Mouse (Mus musculus) kidney, postnatal 10 days (tissue): ENCODE results near the gene Kcnn1.
"Not testable (repeated sequence)": the region's sequence is repeated elsewhere in the genome, so short reads cannot be mapped to it uniquely, and the experiment has no call there.

Experiments
- DNase-seq: peaks from one replicate; pipeline ENCODE4 v3.0.0; 2021; ENCODE audit warnings: mixed read lengths

Kcnn1 gene

DNA sequence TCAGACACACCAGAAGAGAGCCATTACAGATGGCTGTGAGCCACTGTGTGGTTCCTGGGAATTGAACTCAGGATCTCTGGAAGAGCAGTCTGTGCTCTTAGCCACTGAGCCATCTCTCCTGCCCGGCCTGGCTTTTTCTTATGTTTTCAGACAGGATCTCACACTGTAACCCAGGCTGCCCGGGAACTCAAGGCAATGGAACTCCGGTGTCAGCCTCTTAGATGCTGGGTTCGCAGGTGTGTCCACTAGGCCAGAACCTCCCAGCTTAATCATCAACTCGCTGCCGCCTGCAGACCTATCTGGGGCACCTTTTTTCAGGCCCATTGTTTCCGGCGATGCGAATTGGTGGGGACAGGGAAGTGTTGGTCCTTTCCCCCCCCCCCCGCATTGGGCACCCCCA, 22.5 kb downstream of the Kcnn1 start:
- peak; percentile 70 for DNase-seq

DNA sequence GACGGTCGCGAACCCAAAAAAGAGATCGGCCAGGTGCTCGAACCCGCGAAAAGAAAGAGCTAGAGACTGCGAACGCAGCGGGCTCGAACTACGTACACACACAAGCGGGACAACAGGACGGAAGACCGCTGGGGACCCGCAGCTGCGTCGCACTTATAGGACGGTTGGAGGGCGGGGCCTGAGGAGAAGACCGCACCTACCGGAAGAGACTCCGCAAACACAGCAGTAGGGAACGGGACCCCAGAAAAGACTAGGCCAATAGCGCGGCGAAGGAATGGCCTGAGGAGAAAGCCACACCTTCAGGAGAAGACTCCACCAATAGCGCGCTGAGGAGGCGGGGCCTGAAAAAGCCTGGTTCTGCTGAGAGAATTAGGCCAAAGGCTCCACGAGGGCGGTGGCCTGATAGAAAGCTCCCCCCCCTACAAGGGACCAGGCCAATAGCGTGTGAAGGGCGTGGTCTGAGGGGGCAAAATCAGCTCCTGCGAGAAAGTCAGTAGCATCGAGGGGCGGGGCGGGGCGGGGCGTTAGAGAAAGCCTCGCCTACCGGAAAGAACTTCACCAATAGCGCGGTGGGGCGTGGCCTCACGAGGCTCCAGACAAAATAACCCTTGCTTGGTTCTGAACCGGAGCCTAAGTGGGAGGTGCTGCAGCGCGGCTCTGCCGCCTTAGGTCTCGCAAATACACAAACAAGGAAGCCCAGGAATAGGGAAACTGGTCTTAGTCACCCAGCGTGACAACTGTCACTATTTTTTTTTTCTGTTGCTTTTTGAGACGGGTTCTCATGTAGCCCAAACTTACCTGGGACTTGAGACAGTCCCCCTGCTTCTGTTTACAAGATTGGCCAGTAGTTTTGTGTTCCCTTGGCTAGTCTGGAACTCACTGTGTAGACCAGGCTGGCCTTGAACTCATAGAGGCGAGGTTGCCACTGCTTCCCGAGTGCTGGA, 23.4 kb downstream of the Kcnn1 start, which contains the start of gene Arrdc2:
TSS of gene Arrdc2 (minus strand) at position 313 of the 944 bp plus-strand sequence.
- DNase-seq = peak; percentile 100

DNA sequence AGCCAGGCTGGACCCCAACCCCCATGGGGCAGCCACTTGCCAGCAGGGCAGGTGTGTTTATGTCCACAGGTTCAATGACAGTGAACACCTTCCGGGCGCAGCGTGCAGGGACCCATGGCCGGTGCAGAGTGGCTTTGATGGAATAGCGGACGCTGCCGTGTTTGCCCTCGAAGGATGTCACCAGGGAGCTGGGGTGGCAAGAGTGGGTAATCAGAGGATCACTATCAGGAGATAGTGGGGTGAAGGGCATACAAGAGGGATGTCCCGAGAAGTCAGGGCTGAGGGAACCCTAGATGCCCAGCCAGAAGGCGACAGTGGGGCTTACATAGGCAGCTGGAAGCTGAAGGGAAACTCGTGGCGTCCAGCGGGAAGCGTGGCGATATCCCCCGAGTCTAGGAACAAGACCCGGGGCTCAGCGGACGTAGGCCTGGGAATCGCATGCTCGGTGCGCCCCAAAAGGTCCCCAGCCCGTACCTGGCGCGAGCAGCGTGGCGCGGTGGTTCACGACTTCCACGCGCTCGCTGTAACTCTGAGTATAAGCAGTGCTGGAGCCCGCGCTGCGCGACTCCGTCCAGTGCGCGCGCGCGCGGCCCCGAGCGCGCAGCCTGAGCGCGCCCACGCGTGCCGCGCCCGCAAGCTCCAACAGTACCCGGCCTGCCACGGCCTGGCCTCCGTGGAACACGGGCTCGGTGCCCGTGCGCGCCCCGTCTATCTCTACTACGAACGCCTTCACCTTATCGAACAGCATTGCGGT, 24.2 kb downstream of the Kcnn1 start:
- no peak for DNase-seq

DNA sequence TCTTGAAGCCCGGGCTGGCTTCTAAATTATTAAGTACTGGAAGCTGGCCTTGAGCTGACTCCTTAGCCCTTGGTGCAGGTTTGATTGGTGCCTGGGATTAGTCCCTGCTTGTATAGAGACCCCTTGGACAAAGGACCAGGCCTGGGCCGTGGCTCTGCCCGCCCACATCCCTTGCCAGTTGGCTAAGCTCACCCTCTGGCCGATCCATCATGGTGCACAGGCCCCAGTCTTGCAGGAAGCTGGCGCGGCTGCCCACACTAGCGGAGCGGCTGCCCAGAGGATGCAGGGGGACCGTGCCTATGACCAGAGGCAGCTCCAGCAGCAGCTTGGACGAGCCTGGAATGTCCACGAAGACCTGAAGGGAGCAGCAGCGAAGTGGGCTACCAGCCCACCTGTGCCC, 26.4 kb downstream of the Kcnn1 start:
- no peak for DNase-seq

DNA sequence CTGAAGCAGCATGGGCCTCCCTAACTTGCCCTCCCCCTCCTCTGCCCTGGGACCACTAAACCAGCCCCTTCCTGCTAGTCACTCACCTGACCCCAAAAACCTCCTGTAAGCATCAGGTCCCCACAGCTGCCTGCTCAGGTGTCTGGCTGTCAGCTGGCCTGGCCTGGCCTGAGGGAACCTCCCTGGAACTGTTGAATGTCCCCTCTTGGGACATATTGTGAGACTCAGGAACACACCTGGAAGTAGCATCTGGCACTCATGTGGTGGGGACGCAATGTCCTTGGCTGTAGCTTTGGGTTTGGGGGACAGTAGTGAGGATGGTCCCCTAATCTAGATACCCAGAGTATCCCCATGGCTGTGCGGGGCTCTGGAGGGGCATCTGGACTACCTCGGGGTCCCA, 29.0 kb downstream of the Kcnn1 start:
- DNase-seq = no peak

DNA sequence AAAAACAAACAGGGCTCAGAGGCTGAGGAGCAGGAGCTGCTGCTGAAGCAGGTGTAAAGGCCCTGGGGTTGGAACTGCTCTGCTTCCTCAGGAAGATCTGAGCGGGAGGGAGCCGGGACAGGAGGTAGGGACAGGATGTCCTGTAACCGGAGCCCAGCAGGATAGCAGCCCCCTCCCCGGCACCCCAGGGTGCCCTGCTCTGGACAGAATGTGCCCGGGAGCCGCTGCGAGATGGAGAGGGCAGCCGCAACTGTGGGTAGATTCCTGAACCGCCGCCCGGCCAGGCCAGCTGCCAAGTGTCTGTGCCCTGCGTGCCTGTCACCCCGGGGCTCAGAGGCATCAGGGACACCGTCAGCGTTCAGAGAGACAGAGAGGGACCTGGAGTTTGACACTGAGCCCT, 29.5 kb downstream of the Kcnn1 start:
- peak; percentile 59 for DNase-seq

DNA sequence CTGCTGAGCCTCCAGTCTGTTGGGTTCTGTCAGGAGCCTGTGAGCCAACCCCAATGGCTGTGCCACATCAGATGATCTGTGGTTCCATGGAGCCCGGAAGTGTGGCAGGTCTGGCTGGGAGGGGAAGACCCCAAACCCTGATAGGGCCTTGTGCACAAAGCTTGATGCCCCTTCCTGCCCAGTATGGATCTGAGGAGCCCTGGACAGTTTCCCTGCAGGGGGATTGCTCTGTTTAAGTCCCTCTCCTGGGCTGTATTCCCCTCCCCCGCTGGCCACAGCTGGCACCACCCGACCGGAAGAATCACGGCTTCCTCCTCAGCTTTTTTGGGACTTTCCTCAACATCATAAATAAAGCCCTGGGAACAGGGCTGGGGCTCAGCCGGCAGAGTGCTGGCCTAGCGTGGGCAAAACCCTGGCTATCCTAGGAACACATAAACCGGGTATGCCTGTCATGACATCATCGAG, 30.0 kb downstream of the Kcnn1 start:
- peak; percentile 74 for DNase-seq

DNA sequence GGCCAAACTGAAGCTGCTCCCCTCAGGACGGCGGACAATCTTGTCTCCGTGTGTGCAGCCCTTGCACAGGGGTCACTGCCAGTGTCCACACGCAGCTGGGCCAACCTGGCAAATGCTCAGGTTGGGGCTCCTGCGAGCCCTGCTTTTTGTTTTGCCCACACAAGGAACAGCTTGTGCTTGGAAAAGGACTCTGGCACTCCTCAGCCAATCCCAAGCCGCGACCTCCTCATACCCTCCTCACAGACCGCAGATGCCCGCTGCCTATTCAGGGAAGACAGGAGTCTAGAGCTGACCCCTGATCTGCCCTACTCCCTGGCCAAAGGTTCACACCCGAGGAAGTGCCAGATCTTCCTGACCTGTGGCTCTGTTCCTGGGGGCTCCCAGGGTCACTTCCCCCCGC, 30.7 kb downstream of the Kcnn1 start:
- DNase-seq = no peak

DNA sequence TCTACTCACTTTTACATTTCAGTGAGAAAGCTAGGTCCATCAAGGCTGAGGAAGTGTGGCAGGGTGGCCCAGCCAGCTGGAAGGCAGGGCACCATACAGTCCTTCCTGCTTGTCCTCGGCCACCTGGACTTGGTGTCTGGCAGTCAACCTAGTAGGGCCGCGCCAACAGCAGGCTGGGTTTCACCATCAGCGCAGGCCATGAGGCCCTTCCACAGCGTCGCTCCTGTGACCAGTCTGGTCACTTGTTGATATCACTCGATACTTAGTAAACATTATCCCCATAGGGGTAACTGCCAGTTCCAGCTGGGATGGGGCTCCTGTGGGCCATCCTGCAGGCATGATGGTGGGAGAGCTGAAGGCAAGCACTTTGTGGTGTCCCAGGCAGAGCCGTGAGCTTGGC, 31.5 kb downstream of the Kcnn1 start:
- no peak for DNase-seq

DNA sequence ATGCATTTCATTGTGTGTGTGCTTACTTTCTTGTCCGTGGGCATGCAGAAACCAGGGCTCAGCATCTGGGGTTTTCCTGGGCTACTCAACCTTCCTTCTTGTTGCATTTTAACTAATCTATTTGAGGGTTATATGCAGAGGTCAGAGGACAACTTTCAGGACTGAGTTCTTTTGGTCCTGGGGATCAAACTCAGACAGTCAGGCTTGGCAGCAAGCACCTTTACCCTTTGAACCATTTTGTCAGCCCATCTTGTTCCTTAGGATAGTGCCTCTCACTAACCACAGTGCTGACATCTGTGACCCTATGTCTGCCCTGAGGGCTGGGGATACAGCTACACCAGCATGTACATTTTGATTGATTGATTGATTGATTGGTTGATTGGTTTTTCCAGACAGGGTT, 35.3 kb downstream of the Kcnn1 start:
- DNase-seq = no peak

DNA sequence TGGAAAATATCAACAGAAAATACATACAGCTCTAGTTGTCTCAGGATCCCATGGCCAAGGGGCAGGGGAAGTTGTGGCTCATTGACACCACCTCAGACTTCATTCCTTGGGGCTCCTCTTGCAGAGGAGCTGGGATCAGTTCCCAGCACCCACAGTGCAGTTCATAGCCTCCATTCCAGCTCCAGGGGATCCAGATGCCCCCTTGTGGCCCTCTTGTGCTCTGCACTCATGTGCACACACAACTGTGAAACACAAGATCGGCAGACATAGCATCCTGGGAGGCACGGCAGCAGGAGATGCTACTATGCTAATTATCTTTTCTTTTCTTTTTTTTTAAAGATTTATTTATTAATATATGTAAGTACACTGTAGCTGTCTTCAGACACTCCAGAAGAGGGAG, 36.0 kb downstream of the Kcnn1 start:
- no peak for DNase-seq

DNA sequence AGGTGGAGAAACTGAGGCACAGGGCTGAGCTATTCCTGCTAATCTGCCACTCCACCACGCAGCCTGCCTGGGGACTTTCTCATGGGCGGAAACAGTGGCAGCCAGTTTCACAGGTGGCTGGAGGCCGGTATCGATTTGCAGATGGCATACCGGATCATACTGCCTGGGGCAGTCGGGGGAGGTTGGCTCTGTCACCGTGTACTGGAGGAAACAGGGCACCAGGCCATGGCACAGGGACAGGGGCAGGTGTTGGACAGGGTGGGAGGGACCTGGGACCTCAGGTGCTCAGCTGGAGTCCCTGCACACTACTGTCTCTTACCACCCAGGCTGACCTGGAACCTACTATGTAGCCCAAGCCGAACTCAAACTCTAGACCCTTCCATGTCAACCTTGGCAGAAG, 37.2 kb downstream of the Kcnn1 start:
- DNase-seq = no peak

DNA sequence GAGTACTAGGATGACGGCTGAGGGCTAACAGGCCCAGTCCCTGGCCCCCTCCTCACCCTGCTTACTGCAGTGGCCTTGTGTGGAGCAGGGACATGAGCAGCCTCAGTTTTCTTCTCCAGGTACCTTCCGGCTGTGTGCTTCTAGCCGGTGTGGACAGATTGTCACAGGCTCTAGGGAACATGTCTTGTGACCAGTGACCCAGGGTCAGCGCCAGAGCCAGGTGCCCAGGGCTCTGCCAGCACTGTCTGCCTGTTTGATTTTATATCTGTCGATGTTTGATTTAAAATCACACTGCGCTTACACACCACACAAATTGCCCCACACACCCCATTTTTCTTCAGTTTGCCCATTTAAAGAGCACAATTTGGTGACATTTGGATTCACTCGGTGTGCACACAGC, 39.3 kb downstream of the Kcnn1 start:
- DNase-seq = no peak

DNA sequence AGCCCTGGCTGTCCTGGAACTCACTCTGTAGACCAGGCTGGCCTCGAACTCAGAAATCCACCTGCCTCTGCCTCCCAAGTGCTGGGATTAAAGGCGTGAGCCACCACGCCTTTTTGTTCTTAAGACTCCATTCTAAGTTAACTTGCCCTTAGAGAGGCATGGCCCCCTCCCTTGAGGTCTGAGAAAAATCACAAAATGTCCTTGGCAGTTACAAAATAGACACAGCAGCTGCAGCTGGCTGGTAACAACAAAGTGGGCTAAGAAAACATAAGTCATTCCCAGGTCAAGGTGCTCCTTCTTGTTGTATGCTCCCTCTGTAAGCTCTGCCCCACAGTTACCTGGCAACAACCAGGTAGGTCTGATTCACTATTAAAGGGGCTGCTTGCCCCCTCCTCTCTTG, 40.5 kb downstream of the Kcnn1 start:
- DNase-seq = not testable (repeated sequence)

DNA sequence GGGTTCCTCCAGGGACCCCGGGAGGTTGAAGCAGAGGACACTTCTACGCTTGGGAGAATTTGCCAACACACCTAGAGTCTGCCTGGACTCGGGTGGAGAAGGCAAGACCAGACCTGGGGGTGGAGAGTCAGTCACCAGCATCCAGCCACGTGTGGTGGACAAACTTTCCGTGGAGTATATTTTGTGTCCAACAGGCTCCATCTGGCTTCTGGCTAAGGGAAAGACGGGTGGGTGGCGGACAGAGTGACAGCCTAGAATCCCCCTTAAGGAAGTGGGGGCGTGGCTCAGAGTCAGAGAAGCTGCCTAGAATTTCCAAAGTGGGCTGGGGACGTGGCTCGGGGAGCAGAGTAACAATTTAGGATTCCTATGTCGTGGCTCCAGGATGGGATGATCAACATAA, 41.1 kb downstream of the Kcnn1 start:
- peak; percentile 35 for DNase-seq

DNA sequence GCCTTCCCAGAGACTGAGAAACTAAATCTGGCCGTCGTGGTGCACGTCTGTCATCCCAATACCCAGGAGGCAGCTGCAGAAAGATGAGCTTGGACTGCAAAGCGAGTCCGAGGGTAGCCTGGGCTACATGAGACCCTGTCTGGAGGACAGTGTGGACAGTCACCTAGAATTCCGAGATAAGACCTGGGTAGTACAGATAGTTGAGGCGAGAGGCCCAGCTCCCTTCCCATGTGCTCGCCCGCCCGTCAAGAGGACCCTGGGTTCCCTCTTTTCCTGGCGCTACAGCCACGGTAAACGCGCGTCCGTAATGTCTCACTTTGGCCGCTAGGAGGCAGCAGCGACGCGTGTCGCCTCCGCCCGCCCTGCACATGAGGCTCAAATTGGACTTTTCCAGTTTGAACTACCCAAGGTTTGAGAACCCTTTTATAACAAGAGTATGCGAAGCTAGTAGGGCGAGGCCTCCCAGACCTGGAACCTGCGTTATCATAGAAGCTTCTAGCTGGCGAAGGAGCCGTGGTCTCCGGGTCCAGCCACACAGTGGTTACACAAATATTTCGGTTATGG, 41.6 kb downstream of the Kcnn1 start:
- DNase-seq = peak; percentile 85

DNA sequence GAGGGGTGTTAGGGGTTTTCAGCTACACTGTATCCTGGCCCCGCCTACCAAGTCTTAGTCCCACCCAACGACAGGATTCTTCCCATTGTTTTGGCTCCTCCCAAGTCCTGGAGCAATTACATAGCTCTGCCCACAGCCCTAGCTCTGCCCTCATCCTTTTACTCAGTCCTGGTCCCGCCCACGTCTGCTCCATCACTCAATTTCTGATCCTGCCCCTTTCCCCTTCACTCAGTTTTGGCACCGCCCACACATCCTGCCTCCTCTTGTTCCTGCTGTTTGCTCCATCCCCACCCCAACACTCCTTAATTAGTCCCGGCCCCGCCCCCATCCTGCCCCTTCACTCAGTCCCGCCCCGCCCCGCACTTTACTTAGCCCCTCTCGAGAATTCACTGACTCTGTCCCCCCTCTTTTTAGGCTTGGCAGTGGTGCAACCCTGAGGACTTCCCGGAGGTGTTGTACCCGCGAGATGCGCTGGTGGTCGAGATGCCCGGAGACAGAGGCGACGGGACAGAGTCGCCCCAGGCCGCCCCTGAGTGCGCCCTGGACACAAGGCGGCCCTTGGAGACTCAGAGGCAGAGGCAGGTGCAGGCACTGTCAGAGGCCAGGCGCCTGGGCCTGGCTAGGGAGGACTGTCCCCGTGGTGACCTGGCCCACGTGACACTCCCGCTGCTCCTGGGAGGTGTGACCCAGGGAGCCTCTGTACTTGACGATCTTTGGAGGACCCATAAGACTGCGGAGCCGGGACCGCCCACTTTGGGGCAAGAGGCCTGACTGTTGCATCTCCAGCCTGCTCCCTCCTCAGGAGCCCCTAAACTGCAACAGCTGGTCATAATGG, 42.7 kb downstream of the Kcnn1 start:
- peak; percentile 87 for DNase-seq

DNA sequence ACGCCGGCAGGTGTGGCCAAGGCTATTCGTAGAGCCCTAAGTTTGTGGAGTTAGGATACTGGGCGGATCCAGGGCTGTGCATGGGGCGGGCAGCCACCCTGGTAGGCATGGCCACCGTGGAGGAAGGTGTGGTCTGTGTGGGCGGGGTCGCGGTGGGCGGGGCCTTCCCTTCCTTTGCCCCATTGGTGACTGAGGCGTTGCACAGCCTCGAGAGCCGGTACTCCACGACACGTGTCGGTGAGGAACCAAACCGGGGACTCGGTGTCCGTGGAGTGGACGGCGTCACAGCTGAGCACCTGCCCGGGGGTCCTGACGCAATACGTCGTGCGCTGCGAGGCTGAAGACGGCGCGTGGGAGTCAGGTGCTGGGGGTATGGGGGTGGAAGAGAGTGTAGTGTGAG, 46.4 kb downstream of the Kcnn1 start:
- DNase-seq = peak; percentile 66

DNA sequence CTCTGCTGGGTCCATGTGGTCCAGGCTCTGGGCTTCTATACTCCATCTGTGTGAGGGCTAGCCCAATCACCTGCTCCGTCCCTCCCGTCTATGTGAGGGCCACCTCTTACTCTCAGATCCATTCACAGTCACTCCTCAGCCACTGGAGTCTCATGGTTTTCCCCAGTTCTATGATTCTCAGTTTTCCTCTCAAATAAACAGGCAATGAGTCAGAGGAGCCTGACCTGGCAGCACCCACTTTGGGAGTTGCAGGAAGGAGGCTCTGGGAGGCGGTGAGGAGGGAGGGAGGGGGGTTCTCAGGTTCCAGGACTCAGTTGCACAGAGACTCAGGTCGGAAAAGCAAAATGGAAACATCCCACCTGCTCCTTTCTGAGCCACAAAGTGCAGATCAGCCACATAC, 50.2 kb downstream of the Kcnn1 start:
- DNase-seq = no peak

DNA sequence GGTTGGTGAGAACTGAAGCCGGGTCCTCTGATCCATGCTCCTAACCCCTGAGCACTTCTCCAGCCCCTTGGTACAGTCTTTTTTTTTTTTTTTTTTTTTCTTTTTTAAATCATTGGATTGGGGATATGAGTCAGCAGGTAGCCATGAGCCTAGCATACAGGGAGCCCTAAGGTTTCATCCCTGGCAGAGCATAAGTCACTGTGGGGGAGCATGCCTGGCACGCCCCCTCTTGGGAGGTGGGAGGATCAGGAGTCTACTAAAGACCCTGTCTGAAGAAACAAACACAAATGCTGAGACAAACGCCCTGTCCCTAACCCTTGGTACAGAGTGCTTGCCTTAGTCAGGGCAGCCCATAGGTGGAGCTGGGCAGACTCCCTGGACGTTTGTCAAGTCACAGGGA, 51.0 kb downstream of the Kcnn1 start:
- no peak for DNase-seq

DNA sequence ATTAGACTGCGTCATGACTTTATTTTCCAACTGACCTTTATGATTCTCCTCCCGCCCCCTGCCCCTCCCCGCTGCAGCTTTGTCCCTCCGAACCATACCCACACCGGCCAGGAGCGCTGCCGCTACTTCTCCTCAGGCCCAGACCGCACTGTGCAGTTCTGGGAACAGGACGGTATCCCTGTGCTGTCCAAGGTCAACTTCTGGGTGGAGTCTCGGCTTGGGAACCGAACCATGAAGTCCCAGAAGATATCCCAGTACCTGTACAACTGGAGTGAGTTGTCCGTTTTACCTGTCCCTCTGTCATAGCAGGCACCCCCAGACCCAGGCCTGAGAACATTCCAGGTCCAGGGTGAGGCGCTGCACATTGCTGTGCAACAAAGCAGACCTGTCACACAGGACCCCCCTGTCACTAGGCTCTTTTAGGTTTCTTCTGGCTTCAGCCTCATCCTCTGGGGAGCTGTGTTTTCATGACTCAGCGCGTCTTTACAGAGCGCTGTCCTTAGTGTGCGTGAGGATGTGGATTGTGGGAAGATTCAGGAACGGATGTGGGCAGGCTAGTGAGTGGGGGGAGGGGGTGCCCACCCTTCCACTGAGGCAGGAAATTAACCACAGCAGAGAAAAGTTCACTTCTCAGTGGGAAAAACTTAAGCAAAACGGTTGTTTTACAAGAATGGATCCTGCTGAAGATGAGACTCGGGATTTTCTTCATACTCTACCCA, 51.9 kb downstream of the Kcnn1 start:
- DNase-seq = no peak
